Mouse (Mus musculus) ES-E14 (cell line): ENCODE measurements at regions not wholly inside any gene's neighbourhood (a gene's known extent, or its start where the extent isn't known, plus 50 kb on each side); places are given as distances from the start of the nearest gene placed in this dataset.

Experiments used
- HCFC1 ChIP-seq: IDR thresholded peaks from 2 replicates; pipeline ENCODE4 v1.6.1; 2012; ENCODE audit warnings: low read length, inconsistent platforms, borderline replicate concordance; ENCODE audit not compliant: insufficient read depth
- MAFK ChIP-seq: IDR thresholded peaks from 2 replicates; pipeline ENCODE4 v1.6.1; 2014; ENCODE audit warnings: mild to moderate bottlenecking, low read depth, low read length, inconsistent platforms; ENCODE audit not compliant: insufficient read depth
- ZC3H11A ChIP-seq: IDR thresholded peaks from 2 replicates; pipeline ENCODE4 v1.6.1; 2012; ENCODE audit warnings: low read depth, mild to moderate bottlenecking, inconsistent platforms, low read length, borderline replicate concordance

DNA sequence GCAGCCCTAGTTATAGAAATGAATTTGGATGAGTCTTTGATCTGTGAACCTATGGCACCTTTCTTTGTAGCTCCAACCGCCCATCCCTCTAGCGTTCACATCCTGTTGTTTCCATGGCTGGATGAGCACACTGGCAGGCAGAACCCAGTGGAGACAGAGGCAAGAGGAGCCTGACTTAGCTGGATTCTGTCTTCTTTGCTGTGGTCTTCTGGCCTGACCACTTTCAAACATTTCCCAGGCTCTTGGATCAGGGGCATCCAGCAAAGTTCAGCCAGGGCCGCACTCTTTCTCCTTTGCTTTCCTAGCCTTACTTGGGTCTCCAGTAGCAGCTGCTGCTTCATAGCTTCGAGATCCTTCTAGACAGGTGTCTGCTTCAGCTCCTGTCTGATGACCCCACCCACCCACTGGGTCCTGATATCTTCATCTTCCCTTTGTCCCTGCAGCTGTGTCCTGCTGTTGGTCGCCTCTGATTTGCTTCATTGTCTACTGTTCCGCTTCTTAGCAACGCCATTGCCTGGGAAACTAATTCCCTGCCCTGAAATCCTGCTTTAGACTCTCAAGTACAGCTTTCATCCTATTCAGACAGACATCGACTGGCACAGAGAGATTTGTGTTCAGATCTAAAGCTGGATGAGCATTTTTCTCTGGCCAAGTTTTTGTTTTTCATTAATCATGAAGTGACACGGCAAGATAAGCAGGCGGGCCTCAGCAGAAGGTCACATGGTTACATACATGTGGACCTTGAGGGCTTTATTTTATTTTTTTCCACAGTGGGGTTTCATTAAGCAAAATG, 153.6 kb upstream of the Tnp1 start:
- TF ChIP-seq ZC3H11A, result no peak
- no peak for TF ChIP-seq MAFK
- TF ChIP-seq HCFC1, result no peak
